Mouse (Mus musculus): ENCODE measurements around the gene Car11. TPM values are rescaled to one million over a fixed set of nuclear protein-coding genes. Genes with fewer than 3 reads are reported as not detected.

Gene Car11
- total RNA-seq, 2 experiments from 2014 or later, result 168 to 172 TPM

GRCm38 (mm10) chr7:45706721-45707241 is 7.1 kb downstream of the Car11 start:
- DNase-seq (ENCODE audit: low spot score in 2 of 2), result peak; percentile 84 to 92
- intact Hi-C loops (cut with DNase I), result loop anchor here (10.0 kb wide), 1 partner anchor 242 kb away; the partner anchor contains the start of gene Bax

- peak; percentile 96 to 97 for DNase-seq (ENCODE audit: low spot score in 2 of 2)
- intact Hi-C loops (cut with DNase I), result loop anchor here (10.0 kb wide), 1 partner anchor 243 kb away; the partner anchor contains the start of gene Bax
Measured at GRCm38 (mm10) chr7:45707375-45707967, 7.8 kb downstream of the Car11 start.

GRCm38 (mm10) chr7:45708221-45708761 is 8.6 kb downstream of the Car11 start:
- DNase-seq (ENCODE audit: low spot score in 2 of 2), result peak in 1 of 2 experiments; percentile 37
- intact Hi-C loops (cut with DNase I), result loop anchor here (10.0 kb wide), 1 partner anchor 243 kb away; the partner anchor contains the start of gene Bax

GRCm38 (mm10) chr7:45709036-45709435 is 9.4 kb downstream of the Car11 start:
- intact Hi-C loops (cut with DNase I), result loop anchor here (10.0 kb wide), 1 partner anchor 244 kb away; the partner anchor contains the start of gene Bax
- DNase-seq (ENCODE audit: low spot score in 2 of 2), result peak; percentile 34 to 73

- DNase-seq (ENCODE audit: low spot score in 2 of 2), result no peak
- intact Hi-C loops (cut with DNase I), result loop anchor here (10.0 kb wide), 1 partner anchor 245 kb away; the partner anchor contains the start of gene Bax
Measured at GRCm38 (mm10) chr7:45709677-45710355, 10.2 kb downstream of the Car11 start.

- intact Hi-C loops (cut with DNase I), result no loop called here
- no peak for DNase-seq (ENCODE audit: low spot score in 2 of 2)
Measured at GRCm38 (mm10) chr7:45710477-45711191, 11.0 kb downstream of the Car11 start.

GRCm38 (mm10) chr7:45711316-45712021 is 11.8 kb downstream of the Car11 start:
- DNase-seq (ENCODE audit: low spot score in 2 of 2), result no peak
- intact Hi-C loops (cut with DNase I), result no loop called here

- intact Hi-C loops (cut with DNase I), result no loop called here
- DNase-seq (ENCODE audit: low spot score in 2 of 2), result no peak
Measured at GRCm38 (mm10) chr7:45712022-45712757, 12.5 kb downstream of the Car11 start.

- no peak for DNase-seq (ENCODE audit: low spot score in 2 of 2)
- intact Hi-C loops (cut with DNase I), result no loop called here
Measured at GRCm38 (mm10) chr7:45713396-45713795, 13.8 kb downstream of the Car11 start.

GRCm38 (mm10) chr7:45713881-45714520 is 14.4 kb downstream of the Car11 start:
- DNase-seq (ENCODE audit: low spot score in 2 of 2), result no peak
- intact Hi-C loops (cut with DNase I), result no loop called here

- no peak for DNase-seq (ENCODE audit: low spot score in 2 of 2)
- intact Hi-C loops (cut with DNase I), result no loop called here
Measured at GRCm38 (mm10) chr7:45714630-45715089, 15.0 kb downstream of the Car11 start.

GRCm38 (mm10) chr7:45715090-45715708 is 15.6 kb downstream of the Car11 start, which contains the start of gene Rpl18:
Gene Rpl18 (plus strand): TSS chr7:45715457.
- intact Hi-C loops (cut with DNase I), result no loop called here
- peak; percentile 99 for DNase-seq (ENCODE audit: low spot score in 2 of 2)

GRCm38 (mm10) chr7:45715741-45716459 is 16.3 kb downstream of the Car11 start:
- DNase-seq (ENCODE audit: low spot score in 2 of 2), result peak in 1 of 2 experiments; percentile 29

GRCm38 (mm10) chr7:45716460-45716857 is 16.8 kb downstream of the Car11 start:
- intact Hi-C loops (cut with DNase I), result no loop called here
- no peak for DNase-seq (ENCODE audit: low spot score in 2 of 2)

More at GRCm38 (mm10) chr7:45715741-45716459, 16.3 kb downstream of the Car11 start:
- intact Hi-C loops (cut with DNase I), result no loop called here

GRCm38 (mm10) chr7:45716952-45717917 is 17.6 kb downstream of the Car11 start:
- DNase-seq (ENCODE audit: low spot score in 2 of 2), result no peak
- intact Hi-C loops (cut with DNase I), result no loop called here

Measured in left cerebral cortex, postnatal 14 days (tissue).